ENCODE assay signal across 14 mouse cellular contexts in the genomic region with DNA sequence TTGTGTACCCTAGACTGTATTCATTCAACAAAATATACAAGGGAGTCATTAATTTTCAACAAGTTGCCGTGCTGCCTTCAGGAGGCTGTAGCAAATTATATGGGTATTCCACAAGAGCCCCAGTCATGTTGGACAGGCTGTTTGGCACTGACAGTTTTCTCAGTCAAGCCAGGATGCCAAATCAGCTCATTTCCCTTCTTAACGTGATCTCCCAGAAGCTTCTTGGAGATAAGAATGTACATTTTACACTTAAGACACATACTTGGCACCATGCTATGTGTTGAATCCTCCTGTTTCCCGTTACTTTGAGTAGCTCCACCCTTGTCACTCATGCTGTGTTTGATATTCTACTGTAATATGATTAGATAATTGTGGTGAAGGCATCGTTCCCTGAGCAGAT.
"Had no signal": no experiment of that assay in that cellular context is flagged by ENCODE, and none has a peak within 500 bp of the region (broad histone marks: within the 10 kb centered on the region; RNA-seq: fewer than 3 reads in every experiment).

No protein-coding gene starts in this region.

- H3K9ac ChIP-seq: limb, embryonic 12.5 days; liver, embryonic 13.5 days; liver, postnatal 0 days; midbrain, embryonic 12.5 days had no signal

- H3K9me3 ChIP-seq: limb, embryonic 12.5 days; liver, embryonic 13.5 days; midbrain, embryonic 12.5 days had no signal

- H3K36me3 ChIP-seq: limb, embryonic 12.5 days; liver, embryonic 13.5 days; midbrain, embryonic 12.5 days had no signal

- H3K4me1 ChIP-seq: limb, embryonic 12.5 days; liver, embryonic 13.5 days; megakaryocyte, embryonic 14.5 days; midbrain, embryonic 12.5 days had no signal

- H3K4me3 ChIP-seq: limb, embryonic 12.5 days; liver, embryonic 13.5 days; megakaryocyte, embryonic 14.5 days; midbrain, embryonic 12.5 days had no signal

- H3K4me2 ChIP-seq: limb, embryonic 12.5 days; liver, embryonic 13.5 days; midbrain, embryonic 12.5 days had no signal

- ATAC-seq: liver, postnatal 0 days had no signal

- H3K27ac ChIP-seq: limb, embryonic 12.5 days; liver, embryonic 13.5 days; macrophage; midbrain, embryonic 12.5 days; stomach, postnatal 0 days had no signal

- H3K27me3 ChIP-seq: limb, embryonic 12.5 days; liver, embryonic 13.5 days; megakaryocyte, embryonic 14.5 days; midbrain, embryonic 12.5 days had no signal

- DNase-seq: kidney, adult 11 months; kidney, postnatal 10 days; layer of hippocampus, adult 9-11 months; layer of hippocampus, postnatal 36 days; liver; liver, embryonic 13.5 days; liver, postnatal 0 days; lung, postnatal 14 days; thymus, postnatal 4 days had no signal
